Mouse (Mus musculus): ENCODE data around the gene Tcl1. TPM values are rescaled to one million over a fixed set of nuclear protein-coding genes. Genes with fewer than 3 reads are reported as not detected.
A peak's percentile ranks its signal among the peaks of the same experiment; 100 is the strongest.
"Not testable (repeated sequence)": the region's sequence is repeated elsewhere in the genome, so short reads cannot be mapped to it uniquely, and the experiment has no call there.

The Tcl1 gene
- total RNA-seq, 2 experiments from 2014 or later: not detected

DNA sequence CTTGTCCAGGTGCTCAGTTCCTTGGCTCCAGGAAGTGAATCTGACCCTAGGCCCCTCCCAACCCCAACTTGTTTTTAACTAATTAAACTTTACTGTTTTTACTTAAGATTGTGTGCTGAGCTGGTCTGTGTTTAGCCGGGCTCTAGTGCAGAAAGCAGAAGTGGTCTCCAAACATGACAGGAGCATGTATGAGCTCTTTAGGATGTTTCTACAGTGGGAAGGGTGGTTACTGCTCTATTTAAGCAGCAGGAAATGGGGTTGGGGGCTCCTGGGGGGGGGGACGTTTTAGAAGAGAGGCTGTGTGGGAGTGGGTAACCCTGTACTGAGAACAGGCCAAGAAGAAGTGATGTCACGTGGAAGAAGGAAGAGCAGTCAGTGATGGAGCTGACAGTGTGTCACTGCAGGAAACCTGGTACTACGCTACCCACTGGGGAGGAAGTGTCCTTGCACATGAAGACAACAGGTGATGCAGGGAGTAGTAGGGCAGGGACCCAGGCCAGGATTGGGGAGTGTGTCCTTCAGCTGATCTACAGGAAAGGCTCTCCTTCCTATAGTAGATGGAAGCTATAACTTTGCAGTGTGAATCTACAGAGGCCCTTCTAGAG, 41.5 kb downstream of the Tcl1 start:
- DNase-seq (ENCODE audit: low spot score in 2 of 2): not testable (repeated sequence)

DNA sequence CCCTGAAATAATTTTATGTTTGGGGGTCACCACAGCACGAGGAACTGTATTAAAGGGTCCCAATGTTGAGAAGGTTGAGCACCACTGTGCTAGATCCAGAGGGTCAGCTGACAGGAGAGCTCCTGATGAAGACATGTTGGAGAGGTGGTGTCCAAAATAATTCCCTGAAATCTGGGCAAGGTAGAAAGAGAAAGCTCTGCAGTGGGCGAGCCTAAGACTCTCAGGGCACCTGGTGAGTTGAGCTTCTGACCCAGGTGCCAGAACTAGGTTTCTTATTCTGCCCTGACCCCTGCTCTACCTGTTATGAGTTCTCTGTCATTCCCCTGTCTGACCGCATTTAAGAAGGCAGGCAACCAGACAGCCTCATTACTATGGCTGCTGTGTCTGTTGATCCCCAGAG, 46.5 kb downstream of the Tcl1 start, which contains the start of gene Tcl1b5:
TSS of gene Tcl1b5 (plus strand) at position 301 of the 400 bp plus-strand sequence.
- not testable (repeated sequence) for DNase-seq (ENCODE audit: low spot score in 2 of 2)

DNA sequence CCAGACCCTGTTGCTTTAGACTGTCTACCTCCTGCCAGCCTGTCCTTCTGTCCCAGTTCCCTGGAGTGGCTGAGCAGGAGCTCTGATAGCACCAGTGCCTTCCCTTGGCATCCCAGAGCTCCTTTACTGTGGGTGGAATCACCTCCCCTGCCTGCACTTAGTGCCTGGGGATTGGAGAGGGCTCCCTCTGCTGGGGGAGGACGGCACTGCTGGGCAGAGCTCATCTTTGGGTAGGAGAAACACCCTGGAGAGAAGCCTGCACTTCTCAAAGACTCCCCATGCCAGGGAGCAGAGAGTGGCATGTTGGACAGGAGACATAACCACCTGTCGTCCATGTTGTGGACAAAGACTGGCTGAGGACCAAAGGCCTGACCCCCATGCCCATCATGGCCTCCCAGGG, 48.3 kb downstream of the Tcl1 start:
- peak; percentile 11 to 29 for DNase-seq (ENCODE audit: low spot score in 2 of 2)

DNA sequence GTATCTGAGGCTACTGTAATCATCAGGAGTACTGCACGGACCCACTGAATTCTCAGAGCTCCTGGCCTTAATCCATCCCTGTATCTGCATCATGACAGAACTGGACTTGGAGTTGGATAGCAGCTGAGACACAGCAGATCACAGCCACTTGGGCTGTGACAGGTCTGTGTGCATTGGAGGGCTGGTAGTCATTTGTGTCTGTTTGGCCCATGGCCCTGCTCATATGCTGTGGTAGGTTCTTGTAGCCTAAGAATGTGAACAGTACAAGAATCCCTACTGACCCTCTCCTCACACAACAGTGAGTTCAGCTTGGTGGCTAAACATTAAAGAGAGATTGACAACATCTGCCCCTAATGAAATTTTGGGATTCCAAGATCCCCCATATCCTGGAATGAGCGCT, 49.2 kb downstream of the Tcl1 start:
- DNase-seq (ENCODE audit: low spot score in 2 of 2): no peak

Other genes with a start within 250 kb of the Tcl1 start
- gene Syne3, start 213.0 kb downstream of the Tcl1 start, total RNA-seq (2021): 1 to 10 TPM; 1.2 to 2.1 TPM
- 10 to 100 TPM; 57.1 to 65.6 TPM for gene Glrx5, start 190.1 kb downstream of the Tcl1 start, total RNA-seq (2021)
- not detected for gene Tcl1b2, start 76.8 kb downstream of the Tcl1 start, total RNA-seq (2021)
- gene Tcl1b1, start 63.1 kb downstream of the Tcl1 start, total RNA-seq (2021): not detected
- not detected for gene Tcl1b5, start 46.4 kb downstream of the Tcl1 start, total RNA-seq (2021)
- gene Tcl1b3, start 31.8 kb downstream of the Tcl1 start, total RNA-seq (2021): not detected
- gene Tcl1b4, start 20.8 kb downstream of the Tcl1 start, total RNA-seq (2021): not detected
- gene Tunar, start 111.1 kb upstream of the Tcl1 start, total RNA-seq (2021): 10 to 100 TPM; 22.3 to 24.2 TPM
- 100 to 1,000 TPM; 146 to 148 TPM for gene D430019H16Rik, start 231.1 kb upstream of the Tcl1 start, total RNA-seq (2021)